Mouse (Mus musculus) liver, postnatal 0 days (tissue): Measurements from ENCODE around the gene Ccdc6.

Source experiments
- CTCF ChIP-seq: sonication (generic); IDR thresholded peaks from 2 replicates; pipeline ENCODE4 v1.5.1; 2016; ENCODE audit warnings: antibody characterized with exemption, low read depth
- EP300 ChIP-seq: IDR thresholded peaks from 2 replicates; pipeline ENCODE4 v1.6.1; 2016; ENCODE audit warnings: antibody characterized with exemption, low read depth, mild to moderate bottlenecking

DNA sequence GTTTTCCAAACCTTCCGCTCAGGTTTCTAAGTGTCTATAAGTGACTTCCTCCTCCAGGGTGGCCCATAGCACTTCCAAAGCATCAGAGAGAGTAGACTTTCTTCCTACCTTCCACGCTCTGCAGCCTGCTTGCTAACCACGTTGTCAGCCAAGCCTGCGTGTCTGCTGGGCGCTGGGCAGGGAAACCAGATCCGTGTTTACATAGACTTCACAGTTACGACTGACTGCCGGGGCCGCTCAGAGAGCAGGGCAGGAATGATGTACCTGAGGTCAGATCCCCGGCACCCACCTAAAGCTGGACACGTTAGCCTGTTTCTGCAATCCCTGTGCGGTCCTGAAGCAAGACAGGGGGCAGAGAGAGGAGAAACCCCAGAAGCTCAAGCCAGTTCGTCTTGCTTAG lies 71.5 kb downstream of the Ccdc6 start:
- TF ChIP-seq CTCF (no peak), EP300 (no peak)
